Mouse (Mus musculus) layer of hippocampus, postnatal 10 days (tissue): ENCODE results near the gene Cwc15. TPM values are rescaled to one million over a fixed set of nuclear protein-coding genes. Genes with fewer than 3 reads are reported as not detected.
A peak's percentile ranks its signal among the peaks of the same experiment; 100 is the strongest.
"Not testable (repeated sequence)": the region's sequence is repeated elsewhere in the genome, so short reads cannot be mapped to it uniquely, and the experiment has no call there.

ENCODE experiments used
- DNase-seq, 2 experiments: peaks; one replicate each; pipeline ENCODE4 v3.0.0; 2021; ENCODE audit warnings: low spot score in 2 of 2
- long read RNA-seq: library from polyadenylated mRNA; stranded (forward); transcript quantifications from one replicate; pipeline ENCODE4 v2.0.0, GENCODE M21; 2023
- total RNA-seq, 2 experiments: library from RNA; stranded (reverse); gene quantifications; 2 replicates each; pipeline ENCODE4 v1.2.3; 2021

Gene Cwc15
- total RNA-seq: 10 to 100 TPM; 76.0 to 84.4 TPM
- long read RNA-seq, transcript Cwc15-202 (7 exons, 831 nt): minor isoform, 10 of 102 reads
- long read RNA-seq, transcript Cwc15-201 (7 exons, 1,111 nt): major isoform, 84 of 102 reads
- long read RNA-seq, partial matches to known transcripts: 4 of 102 reads
- long read RNA-seq, other reads (novel, unspliced or antisense): 3 of 102 reads

DNA sequence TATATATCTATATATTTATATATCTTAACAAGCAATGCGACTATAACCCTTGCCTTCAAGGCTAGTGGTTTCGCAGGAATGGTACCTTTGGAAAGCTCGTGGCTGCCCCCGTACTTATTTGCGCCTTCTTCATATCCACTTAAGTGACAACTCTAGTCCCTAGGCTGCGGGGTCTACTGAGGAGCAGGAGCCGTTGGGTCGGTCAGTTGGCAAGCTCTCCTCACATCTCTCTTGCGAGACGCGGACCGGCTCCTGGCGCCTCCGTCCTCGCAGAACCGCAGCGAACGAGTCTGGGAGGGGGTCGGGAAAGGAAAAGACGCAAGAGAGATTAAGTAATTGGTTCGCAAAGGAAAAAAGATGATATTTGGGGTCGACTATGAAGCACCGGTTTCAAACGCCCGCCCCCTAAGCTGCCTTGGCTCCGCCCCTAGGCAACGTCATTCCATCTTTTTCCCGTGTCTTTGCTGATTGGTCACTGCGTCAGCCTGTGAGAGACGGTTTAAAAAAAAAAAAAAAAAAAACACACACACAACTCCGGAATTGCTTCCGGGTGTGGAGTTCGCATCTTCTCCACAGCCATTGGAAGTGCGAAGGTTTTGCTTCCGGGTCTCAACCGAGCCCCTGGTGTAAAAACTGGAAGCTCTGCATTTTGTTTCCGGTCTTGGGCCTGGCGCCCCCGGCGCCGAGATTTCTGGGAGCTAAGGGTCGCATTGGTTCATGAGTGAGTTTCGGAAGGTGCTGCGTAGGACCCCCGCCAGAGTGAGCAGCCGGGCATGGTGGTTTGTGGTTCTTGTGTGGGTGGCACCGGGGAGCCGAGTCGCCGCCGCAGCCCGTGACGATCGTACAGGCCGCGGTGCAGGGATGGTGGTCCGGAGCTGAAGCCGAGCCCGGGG lies at the start of gene Cwc15, which contains the start of gene Kdm4d:
TSS of gene Cwc15 (plus strand) at position 595 of the 893 bp plus-strand sequence.
TSS of gene Kdm4d (minus strand) at position 460 of the 893 bp plus-strand sequence.
- peak; percentile 91 for DNase-seq

DNA sequence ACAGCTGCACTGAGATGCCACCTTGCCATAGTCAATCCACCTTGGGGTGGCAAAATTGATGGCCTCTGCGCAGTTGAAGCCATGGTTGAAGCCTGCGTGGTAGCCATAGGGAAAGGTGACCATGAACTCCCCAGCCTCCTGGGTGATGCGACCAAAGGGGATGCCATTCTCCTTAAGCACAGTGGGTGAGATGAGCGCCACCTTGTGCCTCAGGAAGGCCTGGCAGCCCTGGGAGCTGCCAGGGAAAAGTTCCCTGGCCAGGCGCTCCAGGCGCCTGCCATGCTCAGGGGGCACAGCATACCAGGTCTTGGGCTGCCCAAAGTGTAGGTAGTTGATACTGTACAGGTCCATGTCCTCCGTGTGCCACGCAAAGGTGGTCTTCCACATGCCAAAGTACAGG lies 49.3 kb upstream of the Cwc15 start:
- DNase-seq: not testable (repeated sequence)

DNA sequence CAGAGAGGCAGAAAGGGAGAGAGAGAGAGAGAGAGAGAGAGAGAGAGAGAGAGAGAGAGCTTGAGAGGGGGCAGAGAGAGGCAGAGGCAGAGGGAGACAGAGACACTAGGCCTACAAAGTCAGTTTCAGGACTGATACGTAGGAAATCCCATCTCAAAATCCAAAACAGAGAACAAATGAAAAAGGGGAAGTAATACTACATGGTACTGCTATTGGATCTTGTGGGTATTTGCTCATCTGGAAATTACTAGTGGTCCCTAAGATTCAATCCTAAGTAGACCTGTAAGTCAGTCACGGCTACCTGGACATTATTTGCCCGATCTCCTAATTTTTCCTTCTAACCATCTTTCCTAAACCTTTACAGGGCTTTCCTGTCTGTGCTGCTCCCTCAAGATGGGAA lies 44.1 kb upstream of the Cwc15 start:
- no peak for DNase-seq

DNA sequence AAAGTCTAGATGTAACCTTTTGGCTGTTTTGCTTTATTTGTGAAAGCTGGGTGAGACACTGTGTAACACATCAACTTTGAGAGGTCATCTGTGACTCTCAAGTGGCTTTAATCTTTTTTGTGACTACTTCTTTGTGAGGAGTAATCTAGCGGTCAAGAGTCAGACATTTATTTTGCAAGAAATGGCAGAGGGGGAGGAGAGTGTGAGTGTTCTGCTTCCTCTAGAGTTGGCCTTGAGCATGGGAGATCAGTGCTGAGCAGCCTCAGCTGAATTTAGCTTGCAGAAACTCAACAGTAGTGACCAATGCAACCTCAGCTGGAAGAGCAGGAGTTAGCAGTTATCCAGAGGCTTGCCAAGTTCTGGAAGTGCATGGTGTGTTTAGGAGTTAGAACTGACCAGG lies 37.9 kb upstream of the Cwc15 start:
- DNase-seq: not testable (repeated sequence)

DNA sequence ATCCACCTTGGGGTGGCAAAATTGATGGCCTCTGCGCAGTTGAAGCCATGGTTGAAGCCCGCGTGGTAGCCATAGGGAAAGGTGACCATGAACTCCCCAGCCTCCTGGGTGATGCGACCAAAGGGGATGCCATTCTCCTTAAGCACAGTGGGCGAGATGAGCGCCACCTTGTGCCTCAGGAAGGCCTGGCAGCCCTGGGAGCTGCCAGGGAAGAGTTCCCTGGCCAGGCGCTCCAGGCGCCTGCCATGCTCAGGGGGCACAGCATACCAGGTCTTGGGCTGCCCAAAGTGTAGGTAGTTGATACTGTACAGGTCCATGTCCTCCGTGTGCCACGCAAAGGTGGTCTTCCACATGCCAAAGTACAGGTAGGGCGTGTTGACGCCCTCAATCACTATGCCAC lies 36.7 kb upstream of the Cwc15 start:
- DNase-seq: not testable (repeated sequence)

DNA sequence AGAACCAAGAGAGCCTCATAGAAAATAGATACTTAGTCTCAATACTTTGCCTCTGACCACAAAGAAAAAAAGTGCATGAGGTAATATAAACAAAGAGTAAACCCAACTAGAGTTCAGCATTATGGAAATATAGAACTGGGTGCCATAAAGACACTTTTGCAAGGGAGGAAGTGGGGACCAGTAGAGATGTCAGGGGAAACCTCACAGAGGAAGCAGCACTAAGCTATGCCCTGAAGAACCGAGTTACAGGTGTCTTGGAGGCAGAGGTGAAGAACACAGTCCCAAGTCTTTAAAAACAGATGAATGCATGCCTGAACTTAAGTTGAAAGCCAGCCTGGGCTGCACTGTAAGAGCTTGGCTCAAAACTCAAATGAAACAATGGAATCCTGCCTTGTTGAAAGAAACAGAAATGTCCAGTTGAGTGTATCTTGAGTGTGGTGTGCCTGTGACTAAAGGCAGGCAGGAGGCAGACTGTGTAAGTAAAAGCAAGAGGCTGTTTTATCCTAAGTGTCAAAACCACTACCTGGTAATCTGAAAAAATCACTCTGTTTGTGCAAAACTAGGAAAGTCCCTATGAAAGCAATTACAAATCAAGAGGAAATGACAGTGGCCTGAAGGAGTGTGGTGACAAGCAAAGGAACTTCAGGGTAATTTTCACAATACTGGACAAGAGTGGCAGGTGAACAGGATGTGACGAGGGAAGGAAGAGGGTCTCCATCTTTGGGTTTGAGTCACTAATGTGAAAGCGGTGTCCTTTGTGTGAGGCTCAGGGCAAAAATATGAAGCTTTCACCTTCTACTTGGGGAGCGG lies 1.3 kb upstream of the Cwc15 start:
- DNase-seq: no peak

DNA sequence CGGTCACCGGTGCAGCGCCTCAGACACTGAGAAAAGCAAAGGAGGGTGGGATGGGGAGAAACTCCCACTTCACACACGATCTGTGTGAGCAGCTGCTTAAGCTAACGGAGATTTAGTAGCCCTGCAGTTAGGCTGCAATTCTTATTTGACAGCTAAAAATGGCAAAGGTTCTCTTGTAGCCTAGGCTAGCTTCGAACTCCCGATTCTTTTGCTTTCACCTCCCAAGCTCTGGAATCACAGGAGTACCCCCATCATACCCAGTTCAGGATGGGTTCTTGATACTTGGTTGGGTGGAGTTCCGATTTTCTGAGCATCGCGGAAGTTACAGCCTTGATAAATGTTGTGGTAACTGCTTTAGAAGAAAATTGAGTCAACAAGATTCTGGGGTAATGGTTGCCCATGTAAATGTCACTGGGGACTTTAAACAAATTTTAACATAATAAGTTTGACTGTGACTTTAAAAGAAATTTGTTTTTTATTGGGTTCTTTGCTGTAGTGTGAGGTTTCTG lies 553 bp downstream of the Cwc15 start:
- no peak for DNase-seq

DNA sequence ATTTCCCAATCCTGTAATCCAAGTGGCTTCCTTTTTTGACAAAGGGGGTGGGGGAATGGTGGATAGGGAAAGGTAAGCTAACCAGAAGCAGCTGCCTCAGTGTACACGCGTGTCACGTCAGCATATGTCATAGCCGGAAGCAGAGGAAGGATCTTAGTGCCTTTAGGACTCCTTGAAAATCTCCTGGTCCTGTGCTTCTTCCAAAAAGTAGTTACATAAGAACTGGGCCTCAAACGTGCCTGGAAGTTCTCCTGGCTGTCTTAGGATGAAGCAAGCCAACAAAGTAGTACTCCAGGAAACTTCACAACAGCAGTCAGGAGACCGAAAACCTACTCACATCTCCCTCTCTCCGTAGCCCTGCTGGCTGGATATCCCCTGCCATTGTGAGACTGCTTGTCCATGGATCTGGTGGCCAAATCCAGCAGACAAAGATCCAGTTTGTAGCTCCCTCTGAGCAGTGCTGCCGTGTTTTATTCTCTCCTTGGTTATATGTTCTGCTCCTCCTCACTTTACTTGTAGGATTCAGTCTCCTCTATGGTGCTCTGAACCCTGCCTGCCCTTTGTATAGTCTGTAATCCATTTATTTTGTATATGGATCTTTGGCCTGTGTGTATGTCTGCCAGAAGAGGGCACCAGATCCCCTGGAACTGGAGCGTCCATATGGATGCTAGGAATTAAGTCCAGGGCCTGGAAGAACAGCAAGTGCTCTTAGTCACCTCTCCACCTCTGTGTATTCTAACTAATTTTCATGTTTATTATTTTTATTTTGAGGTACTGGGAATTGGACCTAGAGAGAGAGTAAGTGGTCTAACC lies 12.4 kb downstream of the Cwc15 start:
- DNase-seq: peak; percentile 24 to 50

DNA sequence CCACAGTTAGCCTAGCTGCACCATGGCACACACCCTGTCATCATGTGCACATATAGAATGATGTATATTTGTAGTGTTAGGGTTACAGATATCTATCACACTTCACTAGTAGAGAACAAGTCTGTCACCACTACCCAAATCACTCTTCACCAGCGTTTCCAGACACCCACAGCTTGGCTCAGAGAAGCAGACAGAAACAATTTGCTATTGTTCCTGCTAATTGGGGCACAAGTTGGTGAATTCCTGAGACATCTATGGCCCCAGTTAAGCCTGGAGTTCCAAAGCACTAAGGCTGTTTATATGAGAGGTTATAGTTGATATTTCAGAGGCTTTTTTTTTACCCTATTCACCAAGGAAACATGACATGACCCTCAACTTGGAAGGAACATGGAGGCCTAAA lies 16.9 kb downstream of the Cwc15 start:
- no peak for DNase-seq

DNA sequence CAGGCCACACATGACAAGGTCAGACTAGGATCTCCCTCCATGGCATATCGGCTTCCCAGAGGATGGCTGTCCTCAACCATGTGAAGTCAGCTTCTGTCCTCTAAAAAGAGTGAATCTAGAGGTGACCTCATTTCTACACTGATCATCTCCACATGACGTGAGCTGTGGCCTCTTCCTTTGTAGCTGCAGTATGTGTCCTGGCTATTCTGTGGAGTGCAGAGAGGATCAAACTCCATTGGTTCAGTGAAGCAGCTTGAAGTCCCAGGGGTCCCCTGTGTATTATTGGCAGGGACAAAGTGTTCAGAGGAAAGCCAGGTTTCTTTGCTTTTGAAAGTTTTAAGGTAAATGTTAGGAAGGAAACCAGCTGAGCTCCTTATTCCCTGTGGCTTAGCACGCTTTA lies 17.7 kb downstream of the Cwc15 start:
- no peak for DNase-seq

DNA sequence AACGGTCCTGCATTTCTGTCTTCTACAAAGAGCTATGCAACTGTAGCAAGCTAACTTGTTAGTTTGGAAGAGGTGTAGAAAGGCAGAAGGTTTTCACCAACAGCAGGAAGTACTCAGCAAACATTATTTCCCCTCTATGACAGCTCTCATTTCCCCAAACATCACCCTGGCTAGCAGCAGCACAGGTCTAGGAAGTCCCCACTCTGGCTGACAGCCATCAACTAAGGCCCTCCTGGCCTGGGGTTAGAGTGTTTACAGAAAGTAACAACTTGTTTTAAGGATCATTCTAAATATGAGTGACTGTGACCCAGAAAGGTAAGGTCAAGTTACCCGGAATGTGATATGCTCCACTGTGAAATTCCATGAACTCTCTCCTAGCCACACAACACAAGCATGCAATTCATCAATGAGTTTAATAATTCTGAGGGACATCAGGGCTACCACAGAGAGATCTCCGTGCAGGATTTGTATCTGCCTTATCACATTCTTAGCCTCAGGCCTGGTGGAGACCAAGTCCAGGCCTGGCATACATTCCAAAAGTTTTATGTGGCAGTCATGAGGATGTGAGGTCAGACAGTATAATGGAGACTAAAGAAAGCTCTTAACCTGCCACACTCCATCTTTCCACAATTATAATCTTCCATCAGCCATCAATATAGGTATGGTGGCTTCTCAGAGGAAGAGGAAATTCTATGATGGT lies 20.7 kb downstream of the Cwc15 start:
- no peak for DNase-seq

DNA sequence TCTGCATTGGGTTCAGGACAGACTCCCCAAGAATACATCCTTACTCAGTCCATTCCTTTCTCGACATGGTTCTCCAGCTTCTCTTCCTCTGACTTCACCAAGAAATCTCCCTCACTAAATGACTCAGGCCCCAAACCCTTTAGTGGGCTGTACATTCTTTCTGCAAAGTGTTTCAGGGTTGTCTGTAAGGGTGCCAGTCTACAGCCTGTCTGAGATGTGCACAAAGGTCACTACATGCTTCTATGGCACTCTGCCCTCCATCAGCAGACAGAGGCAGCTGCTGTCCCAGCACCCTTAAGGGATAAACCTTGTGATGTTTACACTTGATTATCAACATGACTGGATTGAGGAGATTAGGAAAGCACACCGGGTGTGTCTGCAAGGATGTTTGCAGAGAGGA lies 21.3 kb downstream of the Cwc15 start:
- no peak for DNase-seq

DNA sequence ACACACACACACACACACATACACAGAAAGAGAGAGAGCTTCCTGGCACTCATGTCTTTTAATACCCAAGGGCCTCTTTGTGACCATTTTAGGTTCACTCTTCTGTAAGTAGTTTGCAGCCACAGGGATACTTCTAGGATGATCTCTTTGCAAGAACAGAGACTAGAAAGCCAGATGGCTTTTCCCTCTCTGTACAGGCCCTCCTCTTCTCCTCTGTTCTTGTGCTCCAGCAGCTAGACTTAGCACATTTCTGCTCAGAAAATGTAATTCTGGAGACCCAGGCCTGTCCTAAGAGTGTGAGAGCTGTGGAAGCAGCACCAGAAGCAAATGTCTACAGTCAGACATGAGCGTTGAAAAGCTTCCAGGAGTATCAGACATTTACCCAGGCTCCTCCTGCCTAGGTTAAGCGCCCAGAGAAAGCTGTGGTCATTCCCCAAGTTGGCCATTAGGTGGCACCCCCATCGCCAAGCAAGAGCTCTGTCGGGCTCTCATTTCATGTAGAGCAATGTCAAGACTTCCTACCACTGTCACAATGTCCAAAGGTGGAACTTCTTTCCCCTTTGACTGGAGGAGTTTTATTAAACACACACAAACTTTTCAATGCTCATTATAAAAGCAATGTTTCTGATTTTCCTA lies 23.1 kb downstream of the Cwc15 start:
- DNase-seq: peak; percentile 83 to 85

DNA sequence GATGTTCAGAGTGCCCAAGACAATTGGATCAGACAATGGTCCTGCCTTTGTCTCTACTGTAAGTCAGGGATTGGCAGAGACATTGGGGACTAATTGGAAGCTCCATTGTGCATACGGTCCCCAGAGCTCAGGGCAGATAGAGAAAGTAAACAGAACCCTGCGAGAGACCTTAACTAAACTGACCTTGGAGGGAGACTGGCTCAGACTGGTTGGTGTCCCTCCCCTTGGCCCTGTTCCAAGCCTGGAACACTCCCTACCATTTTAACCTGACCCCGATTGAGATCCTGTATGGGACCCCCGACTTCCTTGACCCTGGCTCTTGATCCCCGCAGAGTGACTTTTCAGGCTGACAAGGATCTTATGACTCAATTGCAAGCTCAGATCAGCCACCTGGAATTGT lies 29.6 kb downstream of the Cwc15 start:
- no peak for DNase-seq

DNA sequence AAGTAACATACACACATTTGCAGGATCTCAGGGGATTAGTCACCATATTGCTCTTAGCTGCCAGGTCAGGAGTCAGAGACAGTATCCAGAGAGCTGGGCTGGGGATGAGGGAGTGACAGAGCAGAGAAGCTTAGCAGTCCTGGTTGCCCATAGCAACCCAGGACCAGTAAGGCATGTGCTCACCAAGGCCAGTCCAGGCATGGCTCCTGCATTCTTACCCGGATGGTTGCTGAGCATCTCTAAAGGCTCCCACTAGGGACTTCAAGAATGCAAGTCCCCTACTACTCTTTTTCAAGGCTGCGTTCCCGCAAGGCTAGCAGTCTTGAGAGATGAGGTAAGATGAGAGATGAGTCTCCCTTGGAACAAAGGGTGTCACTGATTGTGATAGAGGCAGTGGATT lies 31.9 kb downstream of the Cwc15 start:
- DNase-seq: no peak

DNA sequence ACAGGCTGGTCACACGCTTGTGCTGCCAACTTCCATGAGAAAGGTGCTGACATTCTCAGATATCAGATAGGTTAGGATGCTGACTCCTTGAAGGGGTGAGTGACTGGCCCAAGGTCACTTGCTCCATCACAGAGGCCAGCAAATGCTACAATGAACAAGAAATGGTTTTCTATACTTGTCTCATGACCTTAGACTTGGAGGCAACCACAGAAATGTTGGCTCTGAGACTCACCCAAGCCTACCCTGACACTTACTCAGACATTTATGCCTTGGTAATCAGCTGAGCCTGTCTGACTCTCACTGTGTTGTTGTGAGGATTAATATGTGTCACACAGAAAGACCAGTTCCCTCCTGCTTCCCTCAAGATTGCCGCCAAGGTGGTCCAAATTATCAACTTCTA lies 33.2 kb downstream of the Cwc15 start:
- no peak for DNase-seq

DNA sequence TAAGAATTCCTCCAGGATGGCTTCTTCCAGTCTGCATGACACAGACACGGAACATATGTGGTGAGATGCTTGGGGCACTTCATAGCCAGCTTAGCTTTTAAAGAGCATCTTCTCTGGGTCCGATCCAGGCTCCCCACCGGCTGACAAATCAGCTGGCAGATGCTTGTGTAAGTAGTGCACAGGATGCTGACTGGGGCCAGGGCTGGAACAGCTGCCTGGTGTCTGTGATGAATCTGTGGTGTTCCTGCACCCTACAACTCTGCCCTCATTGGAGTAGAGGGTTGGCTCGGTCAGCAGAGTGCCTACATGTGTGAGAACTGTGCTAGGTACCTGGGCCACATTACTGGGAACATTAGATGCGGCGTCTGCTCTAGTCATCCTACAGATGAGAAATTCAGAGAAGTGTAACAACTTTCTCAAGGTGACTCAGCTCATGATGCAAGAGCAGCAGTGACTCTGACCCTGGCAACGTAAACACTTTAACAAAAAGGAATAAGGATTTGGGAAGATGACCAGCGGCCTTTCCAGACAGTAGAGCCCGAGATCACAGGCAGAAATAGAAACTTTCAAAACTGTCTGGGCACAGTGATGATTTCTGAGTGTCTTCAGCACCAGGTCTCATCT lies 34.5 kb downstream of the Cwc15 start:
- no peak for DNase-seq

DNA sequence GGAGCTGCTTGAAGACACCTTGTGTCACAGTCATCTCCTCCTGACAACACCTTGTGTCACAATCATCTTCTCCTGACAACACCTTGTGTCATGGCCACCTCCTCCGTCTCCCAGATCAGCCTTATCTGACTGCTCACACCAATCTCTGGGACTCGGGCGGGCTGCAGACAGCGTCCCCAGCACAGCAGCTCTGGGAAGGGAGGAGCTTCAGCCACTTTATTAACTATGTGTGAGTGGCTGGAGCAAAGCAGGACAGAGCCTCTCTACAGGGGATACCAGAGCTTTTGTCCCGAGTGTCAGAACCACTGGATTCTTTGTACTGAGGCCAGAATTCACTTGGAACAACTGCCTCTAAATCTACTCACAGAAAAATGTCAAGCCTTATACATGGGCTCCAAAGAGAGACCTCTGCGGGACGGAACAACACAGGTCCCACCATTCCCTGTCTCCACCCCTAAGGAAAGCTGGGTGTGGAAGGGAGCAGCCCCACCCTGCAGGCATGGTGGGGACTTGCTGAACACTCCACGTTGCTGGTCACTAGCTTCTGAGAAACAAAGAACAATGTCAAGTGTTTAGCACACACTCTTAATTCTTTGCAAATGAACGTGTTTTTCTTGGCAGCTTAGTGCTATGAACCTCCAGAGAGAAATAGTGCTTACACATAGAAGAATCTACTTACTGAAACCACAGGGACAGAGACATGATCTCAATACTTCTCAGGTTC lies 43.8 kb downstream of the Cwc15 start:
- DNase-seq: no peak
